Mouse (Mus musculus): ENCODE results near the gene Eps15. TPM values are rescaled to one million over a fixed set of nuclear protein-coding genes. Genes with fewer than 3 reads are reported as not detected.

Eps15 gene
- 9.3 TPM for polyA plus RNA-seq (2015; fragmentation: Illumina TruSeq; extraction: RNeasy Lipid Tissue Mini Kit (QIAGEN cat#74804); ENCODE audit: insufficient read depth, low read depth, low replicate concordance)

DNA sequence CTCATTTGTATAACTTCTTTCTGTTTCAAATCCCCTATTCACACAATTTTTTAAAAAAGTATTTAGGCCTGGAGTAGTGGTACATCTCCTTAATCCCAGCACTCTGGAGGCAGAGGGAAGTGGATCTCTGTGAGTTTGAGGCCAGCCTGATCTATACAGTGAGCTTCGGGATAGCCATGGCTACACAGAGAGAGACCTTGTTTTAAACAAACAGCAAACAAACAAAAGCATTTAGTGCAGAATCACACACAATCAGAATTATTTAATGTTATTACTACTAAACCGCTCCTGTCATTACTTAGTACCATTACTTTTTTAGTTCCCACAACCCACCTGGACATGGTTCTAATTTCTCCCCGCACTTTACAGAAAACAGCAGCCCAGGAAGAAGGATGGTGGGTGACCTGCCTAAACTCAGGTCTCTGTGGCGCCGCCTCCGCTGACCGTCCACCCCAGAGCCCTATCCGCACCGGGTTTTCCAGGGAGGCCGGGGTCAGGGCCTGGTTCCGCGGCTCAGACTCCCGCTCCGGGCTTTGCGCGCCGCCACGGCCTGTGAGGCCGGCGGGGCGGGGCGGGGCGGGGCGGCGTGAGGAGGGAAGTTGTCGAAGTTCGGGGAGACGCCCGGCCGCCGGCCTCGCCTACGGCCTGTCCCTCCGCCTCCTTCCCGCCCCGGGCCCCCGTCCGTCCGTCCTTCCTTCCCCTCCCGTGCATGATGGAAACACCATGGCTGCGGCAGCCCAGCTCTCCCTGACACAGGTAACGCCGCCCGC is at the start of gene Eps15:
Gene Eps15 (plus strand): TSS at position 580 of the 770 bp plus-strand sequence.

DNA sequence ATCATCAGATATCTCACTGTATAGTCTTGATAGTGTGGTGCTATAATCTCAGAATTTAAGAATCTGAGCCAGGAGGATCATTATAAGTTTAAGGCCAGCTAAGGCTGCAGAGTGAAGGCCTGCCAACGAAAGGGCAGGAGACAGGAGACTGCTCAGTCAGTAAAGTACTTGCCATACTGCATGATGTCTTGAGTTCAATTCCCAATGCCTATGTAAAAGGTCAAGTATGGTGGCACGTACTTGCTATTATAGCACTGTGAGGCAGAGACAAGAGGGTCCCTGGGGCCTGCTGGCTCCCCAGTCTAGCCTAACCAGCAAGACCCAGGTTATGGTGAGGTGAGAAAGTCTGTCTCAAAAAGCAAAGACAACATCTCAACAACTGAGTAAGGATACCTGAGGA is 45.9 kb upstream of the Eps15 start, which contains the start of gene Calr4:
Gene Calr4 (plus strand): TSS at position 301 of the 400 bp plus-strand sequence.

GRCm38 (mm10) chr4:109406486-109407175 is 126.6 kb downstream of the Eps15 start, which contains the start of gene Ttc39a:
Gene Ttc39a (plus strand): TSS chr4:109406623.

Other genes with a start within 250 kb of the Eps15 start
- 25.1 TPM for gene Osbpl9, start 78.0 kb upstream of the Eps15 start, polyA plus RNA-seq (2015; fragmentation: Illumina TruSeq; extraction: RNeasy Lipid Tissue Mini Kit (QIAGEN cat#74804); ENCODE audit: insufficient read depth, low read depth, low replicate concordance)
- not detected for gene Calr4, start 45.8 kb upstream of the Eps15 start, polyA plus RNA-seq (2015; fragmentation: Illumina TruSeq; extraction: RNeasy Lipid Tissue Mini Kit (QIAGEN cat#74804); ENCODE audit: insufficient read depth, low read depth, low replicate concordance)
- gene Ttc39a, start 126.4 kb downstream of the Eps15 start, polyA plus RNA-seq (2015; fragmentation: Illumina TruSeq; extraction: RNeasy Lipid Tissue Mini Kit (QIAGEN cat#74804); ENCODE audit: insufficient read depth, low read depth, low replicate concordance), result 11.9 TPM
- gene Rnf11, start 204.5 kb downstream of the Eps15 start, polyA plus RNA-seq (2015; fragmentation: Illumina TruSeq; extraction: RNeasy Lipid Tissue Mini Kit (QIAGEN cat#74804); ENCODE audit: insufficient read depth, low read depth, low replicate concordance), result 13.3 TPM